Mouse (Mus musculus): ENCODE results near the gene Ampd1. TPM values are rescaled to one million over a fixed set of nuclear protein-coding genes. Genes with fewer than 3 reads are reported as not detected.

The Ampd1 gene
- polyA plus RNA-seq (2017; shearing (Covaris generic)) = 10 to 100 TPM in 1 of 2 experiments, 1 to 10 TPM in 1; 2.2 to 12.5 TPM

DNA sequence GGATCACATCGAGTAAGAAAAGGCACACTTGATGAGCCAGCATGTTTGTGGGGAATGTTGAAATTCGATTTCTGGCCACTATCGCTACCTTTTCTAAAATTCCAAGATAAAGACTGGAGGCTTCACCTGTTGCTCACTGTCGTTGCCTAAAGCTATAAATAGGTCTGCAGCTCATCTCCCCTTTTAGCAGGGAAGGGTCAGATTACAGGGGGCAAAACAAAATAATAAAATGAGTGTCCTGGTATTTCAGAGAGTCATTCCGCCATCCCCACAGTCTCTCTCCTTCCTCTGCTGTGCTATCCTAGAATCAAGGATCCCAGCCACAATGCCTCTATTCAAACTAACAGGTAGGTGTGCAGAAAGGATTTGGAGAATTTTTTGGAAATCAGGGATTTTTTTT, at the start of gene Ampd1:
TSS of gene Ampd1 (plus strand) at position 244 of the 400 bp plus-strand sequence.

DNA sequence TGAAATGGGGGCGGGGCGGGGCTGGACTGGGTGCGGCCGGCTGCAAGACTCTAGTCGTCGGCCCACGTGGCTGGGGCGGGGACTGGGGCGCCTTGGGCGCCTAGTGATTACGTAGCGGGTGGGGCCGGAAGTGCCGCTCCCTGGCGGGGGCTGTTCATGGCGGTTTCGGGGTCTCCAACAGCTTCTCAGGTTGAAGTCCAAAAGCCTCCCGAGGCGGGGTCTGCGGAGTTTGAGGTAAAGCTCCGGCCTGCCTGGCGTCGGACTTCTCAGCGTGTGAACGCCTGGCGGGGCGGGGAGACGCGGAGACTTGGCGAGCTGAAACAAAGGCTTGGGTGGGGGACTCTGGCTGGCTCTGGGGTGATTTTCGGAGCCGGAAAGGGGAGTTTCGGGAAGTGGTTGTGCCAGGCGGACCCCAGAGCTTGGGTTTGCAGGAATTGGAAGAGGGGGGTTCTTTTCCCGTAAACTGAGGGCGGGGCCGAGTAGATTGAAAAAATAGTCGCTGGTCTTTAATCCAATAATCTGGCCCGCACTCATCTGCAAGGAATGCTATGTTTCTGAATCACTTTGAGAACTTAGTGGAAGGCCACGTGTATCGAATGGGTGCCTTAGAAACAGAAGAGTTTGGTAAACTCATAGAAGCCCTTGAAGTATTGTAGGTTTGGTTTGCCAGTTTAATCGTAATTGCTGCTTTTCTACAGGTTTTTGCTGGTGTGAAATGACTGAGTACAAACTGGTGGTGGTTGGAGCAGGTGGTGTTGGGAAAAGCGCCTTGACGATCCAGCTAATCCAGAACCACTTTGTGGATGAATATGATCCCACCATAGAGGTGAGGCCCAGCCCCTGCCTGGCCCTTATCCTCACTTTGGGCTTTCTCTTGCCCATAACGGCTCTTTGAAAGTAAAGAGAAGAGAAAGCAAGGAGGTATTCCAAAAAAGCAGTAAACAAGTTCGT, 15.3 kb upstream of the Ampd1 start, which contains the start of gene Nras:
TSS of gene Nras (plus strand) at position 79 of the 951 bp plus-strand sequence.

DNA sequence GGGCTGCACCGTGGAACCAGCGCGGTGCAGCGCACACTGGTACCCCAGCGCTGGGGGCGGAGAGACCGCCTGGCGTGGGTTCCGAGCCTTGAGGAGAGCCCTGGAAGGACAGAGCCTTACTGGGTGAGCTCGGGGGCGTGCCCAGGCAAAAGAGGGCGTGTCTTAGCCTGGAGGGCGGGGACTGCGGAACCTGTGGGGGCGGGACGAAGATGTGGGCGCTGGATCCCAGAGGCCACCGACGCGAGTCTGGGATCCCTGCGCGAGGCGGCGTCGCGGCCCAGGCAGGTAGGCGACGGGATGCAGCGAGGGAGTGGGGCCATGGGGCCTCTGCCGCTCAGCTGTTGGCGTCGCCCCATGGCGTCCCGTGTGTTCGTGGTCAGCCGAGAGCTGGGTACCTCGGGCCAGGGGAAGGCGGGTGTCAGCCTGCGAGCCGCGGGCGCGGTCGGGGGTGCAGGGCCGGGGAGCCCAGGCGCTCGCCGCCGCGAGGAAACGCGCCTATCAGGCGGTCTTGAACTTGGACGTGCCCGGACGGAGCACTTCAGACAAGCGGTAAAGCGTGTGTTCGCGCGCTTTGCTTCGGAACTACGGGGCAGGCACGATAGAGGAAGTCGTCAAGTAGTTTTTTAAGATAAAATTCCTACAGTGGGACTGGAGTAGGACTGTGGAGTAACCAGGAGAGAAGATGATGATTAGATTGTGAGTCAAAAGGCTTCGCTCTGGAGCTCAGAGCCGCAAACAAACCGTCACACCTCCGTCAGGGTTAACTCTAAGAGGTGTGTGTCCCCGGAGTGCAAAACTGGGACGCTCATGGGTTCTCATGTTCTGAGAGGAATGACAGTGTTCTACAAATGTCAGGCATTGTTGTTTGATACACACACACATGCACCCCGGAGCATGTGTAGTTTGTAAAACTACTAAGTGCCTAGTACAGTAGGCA, 28.9 kb downstream of the Ampd1 start, which contains the start of gene Dennd2c:
TSS of gene Dennd2c (plus strand) at position 151 of the 937 bp plus-strand sequence.

Other genes starting within 250 kb of the Ampd1 start
- not detected for gene Sycp1, start 137.9 kb upstream of the Ampd1 start, polyA plus RNA-seq (2017; shearing (Covaris generic))
- gene Nr1h5, start 109.9 kb upstream of the Ampd1 start, polyA plus RNA-seq (2017; shearing (Covaris generic)) = not detected
- 100 to 1,000 TPM in 1 of 2 experiments, 10 to 100 TPM in 1; 92.0 to 103 TPM for gene Sike1, start 78.3 kb upstream of the Ampd1 start, polyA plus RNA-seq (2017; shearing (Covaris generic))
- 100 to 1,000 TPM; 260 to 291 TPM for gene Csde1, start 53.6 kb upstream of the Ampd1 start, polyA plus RNA-seq (2017; shearing (Covaris generic))
- 10 to 100 TPM; 49.3 to 53.2 TPM for gene Nras, start 15.7 kb upstream of the Ampd1 start, polyA plus RNA-seq (2017; shearing (Covaris generic))
- gene Dennd2c, start 28.6 kb downstream of the Ampd1 start, polyA plus RNA-seq (2017; shearing (Covaris generic)) = 1 to 10 TPM; 1.1 to 1.2 TPM
- gene Bcas2, start 97.6 kb downstream of the Ampd1 start, polyA plus RNA-seq (2017; shearing (Covaris generic)) = 100 to 1,000 TPM; 118 to 150 TPM
- 10 to 100 TPM; 26.7 to 34.3 TPM for gene Trim33, start 205.3 kb downstream of the Ampd1 start, polyA plus RNA-seq (2017; shearing (Covaris generic))